Mouse (Mus musculus) ovary, postnatal 14 days (tissue): ENCODE measurements around the gene Zfp946.

Experiments used
- DNase-seq: peaks from one replicate; pipeline ENCODE4 v3.0.0; 2022; ENCODE audit warnings: low spot score

The Zfp946 gene

GRCm38 (mm10) chr17:22423952-22424617 lies at the start of gene Zfp946:
Zfp946 (plus strand) TSS chr17:22424222.
- DNase-seq, result peak; percentile 61

- no peak for DNase-seq
Observed at GRCm38 (mm10) chr17:22410756-22411155, 13.3 kb upstream of the Zfp946 start.

GRCm38 (mm10) chr17:22417510-22417909 lies 6.5 kb upstream of the Zfp946 start:
- DNase-seq, result peak; percentile 53

GRCm38 (mm10) chr17:22424636-22425354 lies 773 bp downstream of the Zfp946 start:
- DNase-seq, result no peak

- DNase-seq, result no peak
Observed at GRCm38 (mm10) chr17:22447684-22448083, 23.7 kb downstream of the Zfp946 start.

- DNase-seq, result no peak
Observed at GRCm38 (mm10) chr17:22497120-22497519, 73.1 kb downstream of the Zfp946 start.
